Mouse (Mus musculus): ENCODE measurements at regions not wholly inside any gene's neighbourhood (a gene's known extent, or its start where the extent isn't known, plus 50 kb on each side); places are given as distances from the start of the nearest gene placed in this dataset.

DNA sequence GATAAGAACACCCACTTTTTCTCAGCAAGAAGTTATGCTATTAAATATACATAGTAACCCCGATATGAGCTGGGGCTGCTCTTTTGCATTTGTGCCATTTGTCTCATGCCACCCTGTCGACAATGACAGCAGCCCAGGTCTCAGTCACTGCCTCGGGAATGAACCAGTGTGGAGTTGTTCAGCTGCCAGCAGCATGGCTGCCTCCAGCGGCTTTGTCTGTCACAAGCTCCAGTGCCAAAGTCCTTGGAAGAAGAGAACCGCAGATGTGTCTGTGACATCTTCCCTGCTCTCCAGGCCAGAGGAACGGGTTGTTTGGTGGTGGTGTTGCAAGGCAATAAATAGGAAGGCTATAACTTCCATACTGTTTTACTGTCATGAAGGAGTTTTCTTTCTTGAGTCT is 130.7 kb downstream of the Cep170 start:
- H3K9ac ChIP-seq (ENCODE audit: low read depth, low read length) = no peak overlapping the region
- no peaks in the 10 kb centered on the region for H3K79me2 ChIP-seq (ENCODE audit: control insufficient read depth, insufficient read depth, low read length)
- H3K27me3 ChIP-seq (ENCODE audit: control insufficient read depth, insufficient read depth, low read length) = no peaks in the 10 kb centered on the region
- TF ChIP-seq CTCF (IDR thresholded peaks at IDR 0.05; ENCODE audit: low read depth, low read length) (no peak), POLR2A (IDR thresholded peaks at IDR 0.05; ENCODE audit: extremely low read depth, insufficient read depth, low read length) (no peak)
- H3K27ac ChIP-seq (replicated peaks; ENCODE audit: insufficient read depth, low read depth, low read length) = no peak overlapping the region
- H3K4me3 ChIP-seq (ENCODE audit: insufficient read depth, low read depth, low read length) = no peak overlapping the region
- H3K36me3 ChIP-seq (ENCODE audit: control insufficient read depth, insufficient read depth, low read length) = no peaks in the 10 kb centered on the region
- 75% methylated on average over 6 of the region's 6 CpGs for WGBS
- DNase-seq (ENCODE audit: extremely low read depth, low read depth, low spot score) = no peak
- H3K4me1 ChIP-seq (ENCODE audit: control insufficient read depth, insufficient read depth, low read length) = no peaks in the 10 kb centered on the region

- H3K79me2 ChIP-seq (ENCODE audit: control insufficient read depth, insufficient read depth, low read length) = no peaks in the 10 kb centered on the region
- no peak for DNase-seq (ENCODE audit: extremely low read depth, low read depth, low spot score)
- TF ChIP-seq CTCF (IDR thresholded peaks at IDR 0.05; ENCODE audit: low read depth, low read length) = no peak
- no peak for TF ChIP-seq POLR2A (IDR thresholded peaks at IDR 0.05; ENCODE audit: extremely low read depth, insufficient read depth, low read length)
- WGBS = 78% methylated on average over 8 of the region's 8 CpGs
- H3K27me3 ChIP-seq (ENCODE audit: control insufficient read depth, insufficient read depth, low read length) = no peaks in the 10 kb centered on the region
- H3K4me1 ChIP-seq (ENCODE audit: control insufficient read depth, insufficient read depth, low read length) = no peaks in the 10 kb centered on the region
- H3K9ac ChIP-seq (ENCODE audit: low read depth, low read length) = no peak overlapping the region
- H3K36me3 ChIP-seq (ENCODE audit: control insufficient read depth, insufficient read depth, low read length) = no peaks in the 10 kb centered on the region
- H3K27ac ChIP-seq (replicated peaks; ENCODE audit: insufficient read depth, low read depth, low read length) = no peak overlapping the region
- no peak overlapping the region for H3K4me3 ChIP-seq (ENCODE audit: insufficient read depth, low read depth, low read length)
Observed at GRCm38 (mm10) chr1:176681971-176682370, 131.9 kb downstream of the Cep170 start.

DNA sequence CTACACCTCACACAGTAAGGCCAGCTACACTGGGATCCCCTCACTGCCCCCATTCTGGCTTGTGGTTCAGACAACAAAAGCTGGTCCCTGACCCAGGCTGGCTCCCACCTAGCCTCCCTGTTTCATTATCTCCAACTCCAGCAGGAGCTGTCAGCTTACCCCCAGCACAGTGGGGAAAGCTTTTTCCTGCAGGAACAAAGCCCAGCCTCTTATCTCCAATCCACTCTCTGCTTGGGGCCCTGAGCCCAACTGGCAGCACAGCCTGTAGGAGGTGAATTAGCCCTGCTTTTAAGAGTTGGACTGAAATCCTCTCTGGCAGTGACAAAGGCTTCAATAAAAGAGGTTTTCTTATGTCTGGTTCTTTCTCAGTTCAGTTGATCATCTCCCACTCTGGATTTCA is 138.7 kb downstream of the Cep170 start:
- H3K9ac ChIP-seq (ENCODE audit: low read depth, low read length) = no peak overlapping the region
- no peaks in the 10 kb centered on the region for H3K4me1 ChIP-seq (ENCODE audit: control insufficient read depth, insufficient read depth, low read length)
- no peak overlapping the region for H3K27ac ChIP-seq (replicated peaks; ENCODE audit: insufficient read depth, low read depth, low read length)
- no peak for TF ChIP-seq CTCF (IDR thresholded peaks at IDR 0.05; ENCODE audit: low read depth, low read length)
- no peak for TF ChIP-seq POLR2A (IDR thresholded peaks at IDR 0.05; ENCODE audit: extremely low read depth, insufficient read depth, low read length)
- no peak overlapping the region for H3K4me3 ChIP-seq (ENCODE audit: insufficient read depth, low read depth, low read length)
- no peaks in the 10 kb centered on the region for H3K36me3 ChIP-seq (ENCODE audit: control insufficient read depth, insufficient read depth, low read length)
- no peak for DNase-seq (ENCODE audit: extremely low read depth, low read depth, low spot score)
- no peaks in the 10 kb centered on the region for H3K79me2 ChIP-seq (ENCODE audit: control insufficient read depth, insufficient read depth, low read length)
- no peaks in the 10 kb centered on the region; the same call in 1 of the 2 replicates for H3K27me3 ChIP-seq (ENCODE audit: control insufficient read depth, insufficient read depth, low read length)

DNA sequence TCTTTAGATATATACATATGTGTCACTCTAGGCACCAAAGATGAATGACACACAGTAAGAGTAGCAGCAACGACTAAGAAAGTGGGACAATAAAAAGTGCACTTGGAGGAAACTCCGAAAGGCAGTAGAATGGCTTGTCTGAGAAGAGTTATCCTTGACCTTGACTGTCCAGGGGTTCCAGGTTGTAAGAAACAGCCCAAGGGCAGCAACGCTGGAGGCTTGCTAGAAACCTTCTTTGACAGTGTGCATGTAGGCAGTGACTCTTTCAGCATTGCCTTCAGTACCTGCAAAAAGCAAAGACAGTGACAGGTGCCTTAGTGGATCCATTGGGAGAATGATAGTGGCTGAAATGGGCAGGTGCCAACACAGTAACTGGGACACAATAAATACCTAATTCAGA is 142.8 kb downstream of the Cep170 start:
- Histone ChIP-seq H3K79me2 (ENCODE audit: control insufficient read depth, insufficient read depth, low read length) (no peaks in the 10 kb centered on the region), H3K27me3 (ENCODE audit: control insufficient read depth, insufficient read depth, low read length) (no peaks in the 10 kb centered on the region), H3K27ac (replicated peaks; ENCODE audit: insufficient read depth, low read depth, low read length) (no peak overlapping the region), H3K4me1 (ENCODE audit: control insufficient read depth, insufficient read depth, low read length) (no peaks in the 10 kb centered on the region), H3K9ac (ENCODE audit: low read depth, low read length) (no peak overlapping the region), H3K4me3 (ENCODE audit: insufficient read depth, low read depth, low read length) (no peak overlapping the region), H3K36me3 (ENCODE audit: control insufficient read depth, insufficient read depth, low read length) (no peaks in the 10 kb centered on the region)
- 70% methylated on average over 3 of the region's 3 CpGs for WGBS
- no peak for DNase-seq (ENCODE audit: extremely low read depth, low read depth, low spot score)
- no peak for TF ChIP-seq CTCF (IDR thresholded peaks at IDR 0.05; ENCODE audit: low read depth, low read length)
- no peak for TF ChIP-seq POLR2A (IDR thresholded peaks at IDR 0.05; ENCODE audit: extremely low read depth, insufficient read depth, low read length)

GRCm38 (mm10) chr1:176667552-176668306 is 146.1 kb downstream of the Cep170 start:
- H3K79me2 ChIP-seq (ENCODE audit: control insufficient read depth, insufficient read depth, low read length) = no peaks in the 10 kb centered on the region
- 70% methylated on average over 8 of the region's 8 CpGs for WGBS
- TF ChIP-seq POLR2A (IDR thresholded peaks at IDR 0.05; ENCODE audit: extremely low read depth, insufficient read depth, low read length) (no peak), CTCF (IDR thresholded peaks at IDR 0.05; ENCODE audit: low read depth, low read length) (no peak)
- no peak overlapping the region for H3K27ac ChIP-seq (replicated peaks; ENCODE audit: insufficient read depth, low read depth, low read length)
- no peak overlapping the region for H3K4me3 ChIP-seq (ENCODE audit: insufficient read depth, low read depth, low read length)
- H3K36me3 ChIP-seq (ENCODE audit: control insufficient read depth, insufficient read depth, low read length) = no peaks in the 10 kb centered on the region
- H3K4me1 ChIP-seq (ENCODE audit: control insufficient read depth, insufficient read depth, low read length) = no peaks in the 10 kb centered on the region
- no peak for DNase-seq (ENCODE audit: extremely low read depth, low read depth, low spot score)
- H3K9ac ChIP-seq (ENCODE audit: low read depth, low read length) = no peak overlapping the region
- no peaks in the 10 kb centered on the region for H3K27me3 ChIP-seq (ENCODE audit: control insufficient read depth, insufficient read depth, low read length)

DNA sequence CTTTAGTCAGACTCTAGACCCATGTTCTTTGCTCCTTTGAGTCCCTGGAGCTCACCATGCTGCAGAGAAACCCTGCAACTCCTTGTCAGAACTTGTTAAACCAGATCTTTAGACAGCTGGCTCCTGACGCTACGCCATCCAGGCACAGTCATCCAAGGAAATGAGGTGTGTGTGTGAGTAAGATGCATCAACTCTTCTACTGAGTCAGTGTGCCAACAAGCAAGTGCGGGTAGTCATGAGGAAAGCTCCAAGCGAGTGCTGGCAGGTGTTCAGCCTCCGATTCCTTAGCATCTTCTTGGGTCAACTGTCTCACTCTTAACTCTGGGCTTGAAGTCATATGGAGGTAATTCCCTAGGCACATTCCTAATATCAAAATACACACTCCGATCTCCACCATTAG is 153.6 kb downstream of the Cep170 start:
- H3K4me1 ChIP-seq (ENCODE audit: control insufficient read depth, insufficient read depth, low read length) = no peaks in the 10 kb centered on the region

More for the DNA sequence above, 153.6 kb downstream of the Cep170 start:
- Histone ChIP-seq H3K36me3 (ENCODE audit: control insufficient read depth, insufficient read depth, low read length) (no peaks in the 10 kb centered on the region), H3K27me3 (ENCODE audit: control insufficient read depth, insufficient read depth, low read length) (no peaks in the 10 kb centered on the region), H3K79me2 (ENCODE audit: control insufficient read depth, insufficient read depth, low read length) (no peaks in the 10 kb centered on the region), H3K9ac (ENCODE audit: low read depth, low read length) (no peak overlapping the region), H3K4me3 (ENCODE audit: insufficient read depth, low read depth, low read length) (no peak overlapping the region), H3K27ac (replicated peaks; ENCODE audit: insufficient read depth, low read depth, low read length) (no peak overlapping the region)
- 93% methylated on average over 6 of the region's 6 CpGs for whole genome bisulfite sequencing
- TF ChIP-seq CTCF (IDR thresholded peaks at IDR 0.05; ENCODE audit: low read depth, low read length) (no peak), POLR2A (IDR thresholded peaks at IDR 0.05; ENCODE audit: extremely low read depth, insufficient read depth, low read length) (no peak)
- no peak for DNase-seq (ENCODE audit: extremely low read depth, low read depth, low spot score)
